Mouse (Mus musculus) ES-Bruce4 (cell line): ENCODE data around the gene Gss. TPM values are rescaled to one million over a fixed set of nuclear protein-coding genes. Genes with fewer than 3 reads are reported as not detected.
A peak's percentile ranks its signal among the peaks of the same experiment; 100 is the strongest.

Source experiments
- H3K27ac ChIP-seq: 2 replicates; pipeline ENCODE4 v1.5.1; 2012; ENCODE audit warnings: low read length, inconsistent platforms; ENCODE audit not compliant: insufficient read depth
- H3K27me3 ChIP-seq: 2 replicates; pipeline ENCODE4 v1.6.1; 2012; ENCODE audit warnings: mild to moderate bottlenecking, low read length, inconsistent platforms; ENCODE audit not compliant: control insufficient read depth, poor library complexity, insufficient read depth, severe bottlenecking
- H3K36me3 ChIP-seq: 2 replicates; pipeline ENCODE4 v1.6.1; 2012; ENCODE audit warnings: inconsistent platforms, mild to moderate bottlenecking, low read length, moderate library complexity; ENCODE audit not compliant: control insufficient read depth, poor library complexity, insufficient read depth, severe bottlenecking
- H3K4me1 ChIP-seq: one replicate; pipeline ENCODE4 v1.8.1; 2011; ENCODE audit warnings: low read length; ENCODE audit not compliant: control insufficient read depth, insufficient read depth
- H3K4me3 ChIP-seq: 2 replicates; pipeline ENCODE4 v1.5.1; 2011; ENCODE audit warnings: low read depth, mild to moderate bottlenecking, low read length
- H3K9ac ChIP-seq: 2 replicates; pipeline ENCODE4 v1.6.1; 2012; ENCODE audit warnings: low read depth, mild to moderate bottlenecking, inconsistent platforms; ENCODE audit not compliant: poor library complexity, severe bottlenecking
- H3K9me3 ChIP-seq: replicated peaks from 2 replicates; pipeline ENCODE4 v1.6.1; 2012; ENCODE audit warnings: mild to moderate bottlenecking, low read length, inconsistent platforms; ENCODE audit not compliant: control insufficient read depth, poor library complexity, insufficient read depth, severe bottlenecking
- CTCF ChIP-seq: IDR thresholded peaks from one replicate; pipeline ENCODE4 v1.8.1; 2011; ENCODE audit warnings: low read depth, low read length
- EP300 ChIP-seq: IDR thresholded peaks from 2 replicates; pipeline ENCODE4 v1.6.1; 2011; ENCODE audit warnings: low read depth, low read length; ENCODE audit not compliant: insufficient read depth
- POLR2A ChIP-seq: IDR thresholded peaks from one replicate; pipeline ENCODE4 v1.8.1; 2011; ENCODE audit warnings: low read length; ENCODE audit not compliant: insufficient read depth
- polyA plus RNA-seq: library from polyadenylated mRNA; stranded (reverse); fragments of >200 nt; gene quantifications from 2 replicates; pipeline ENCODE4 v1.2.4, GENCODE M21; 2011; ENCODE audit warnings: low read depth; ENCODE audit not compliant: missing spikeins, insufficient read depth, insufficient read length

Gene Gss
- polyA plus RNA-seq, 1 experiment, result 14.8 TPM

DNA sequence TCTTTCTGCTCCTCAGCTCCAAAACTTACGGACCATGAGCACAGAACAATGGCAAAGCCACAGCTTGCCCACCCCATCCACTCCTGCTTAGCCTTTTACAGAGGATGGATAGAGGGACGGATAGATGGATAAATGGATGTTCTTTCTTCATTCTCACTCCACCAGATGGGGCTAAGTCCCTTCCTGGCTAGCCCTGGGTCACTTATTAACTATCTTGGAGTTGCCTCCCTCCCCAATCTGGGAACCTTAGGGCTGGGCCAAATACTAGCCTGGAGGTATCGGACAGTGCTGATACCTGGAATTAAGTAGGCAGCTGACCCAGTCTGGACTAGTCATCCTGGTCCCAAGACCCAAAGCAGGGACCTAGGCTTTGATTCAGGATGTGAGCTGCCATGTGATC, 11.1 kb upstream of the Gss start:
- H3K27ac ChIP-seq, result no peak overlapping the region
- H3K27me3 ChIP-seq, result no peaks in the 10 kb centered on the region
- no peaks in the 10 kb centered on the region for H3K9me3 ChIP-seq
- no peak for TF ChIP-seq EP300
- TF ChIP-seq CTCF, result no peak
- TF ChIP-seq POLR2A, result no peak
- no peak overlapping the region for H3K4me3 ChIP-seq
- H3K9ac ChIP-seq, result no peak overlapping the region
- peaks cover 1% of the 10 kb centered on the region for H3K4me1 ChIP-seq
- no peaks in the 10 kb centered on the region for H3K36me3 ChIP-seq

DNA sequence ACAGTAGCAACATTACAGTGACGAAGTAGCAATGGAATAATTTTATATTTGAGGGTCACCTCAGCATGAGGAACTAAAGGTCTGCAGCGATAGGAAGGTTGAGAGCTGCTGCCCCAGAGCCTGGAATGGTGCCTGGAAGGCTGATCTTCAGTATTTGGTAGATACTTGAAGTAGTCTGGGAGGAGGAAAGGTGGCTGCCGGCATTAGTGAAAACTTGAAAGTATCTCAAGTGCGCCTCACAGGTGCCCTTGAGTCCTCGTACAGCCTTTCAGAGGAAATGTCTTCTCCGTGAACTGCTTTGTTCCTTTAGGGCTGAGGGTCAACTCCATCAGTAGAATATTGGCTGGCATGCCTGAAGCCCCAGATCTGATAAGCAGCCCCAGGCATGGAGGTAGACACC, 2.9 kb upstream of the Gss start:
- Histone ChIP-seq H3K36me3 (no peaks in the 10 kb centered on the region), H3K9me3 (no peaks in the 10 kb centered on the region), H3K4me3 (no peak overlapping the region), H3K27me3 (no peaks in the 10 kb centered on the region), H3K9ac (no peak overlapping the region), H3K4me1 (no peaks in the 10 kb centered on the region), H3K27ac (no peak overlapping the region)
- no peak for TF ChIP-seq EP300
- no peak for TF ChIP-seq CTCF
- no peak for TF ChIP-seq POLR2A

DNA sequence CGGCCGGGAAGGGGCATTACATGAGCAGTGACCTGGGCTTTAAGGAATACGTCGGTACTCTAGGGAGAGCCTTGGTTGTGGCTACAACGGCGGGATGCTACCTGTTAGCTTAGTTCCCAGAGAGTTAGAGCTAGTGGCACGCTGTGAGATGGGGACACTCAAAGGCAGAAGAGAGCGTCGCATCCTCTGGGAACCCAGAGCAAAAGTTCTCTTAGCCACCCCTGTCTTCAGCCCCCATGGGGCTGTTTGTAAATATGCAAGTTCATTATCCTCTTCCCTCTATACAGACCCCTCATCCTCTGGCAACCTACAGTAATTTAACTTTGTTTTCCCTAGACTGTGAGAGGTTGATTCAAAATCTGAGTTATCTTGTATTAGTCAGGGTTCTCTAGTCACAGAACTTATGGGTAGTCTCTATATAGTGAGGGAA, 259 bp upstream of the Gss start:
- Histone ChIP-seq H3K4me1 (peaks cover 2% of the 10 kb centered on the region), H3K27me3 (no peaks in the 10 kb centered on the region), H3K36me3 (no peaks in the 10 kb centered on the region), H3K9ac (peak overlapping the region; percentile 40; the same call in 1 of the 2 replicates), H3K27ac (no peak overlapping the region), H3K9me3 (no peaks in the 10 kb centered on the region), H3K4me3 (peak overlapping the region; percentile 83)
- TF ChIP-seq POLR2A, result peak; percentile 44
- TF ChIP-seq CTCF, result no peak

DNA sequence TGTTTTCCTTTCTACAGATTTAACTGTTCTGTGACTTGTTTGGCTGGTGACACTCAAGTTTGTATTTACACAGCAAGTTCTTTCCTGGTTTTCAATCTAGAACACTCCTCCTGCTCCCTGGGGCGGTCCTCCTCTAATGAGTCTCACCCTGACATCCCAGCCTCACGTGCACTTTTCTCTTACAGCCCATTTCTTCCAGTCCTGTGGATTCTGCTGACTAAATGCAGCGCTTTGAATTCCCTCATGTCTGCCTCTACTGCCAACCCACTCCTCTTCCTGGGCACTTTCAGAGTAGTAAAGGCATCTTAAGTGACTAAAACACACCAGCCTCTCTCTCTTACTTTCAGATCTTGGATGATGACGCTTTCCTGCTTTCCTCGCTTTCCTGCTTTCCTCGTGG, 934 bp downstream of the Gss start:
- no peak for TF ChIP-seq CTCF
- TF ChIP-seq EP300, result no peak
- TF ChIP-seq POLR2A, result no peak
- peak overlapping the region; percentile 80 for H3K9ac ChIP-seq
- no peaks in the 10 kb centered on the region for H3K9me3 ChIP-seq
- peaks cover 2% of the 10 kb centered on the region for H3K4me1 ChIP-seq
- no peaks in the 10 kb centered on the region for H3K27me3 ChIP-seq
- no peak overlapping the region for H3K27ac ChIP-seq
- H3K4me3 ChIP-seq, result peak overlapping the region; percentile 84
- no peaks in the 10 kb centered on the region for H3K36me3 ChIP-seq

DNA sequence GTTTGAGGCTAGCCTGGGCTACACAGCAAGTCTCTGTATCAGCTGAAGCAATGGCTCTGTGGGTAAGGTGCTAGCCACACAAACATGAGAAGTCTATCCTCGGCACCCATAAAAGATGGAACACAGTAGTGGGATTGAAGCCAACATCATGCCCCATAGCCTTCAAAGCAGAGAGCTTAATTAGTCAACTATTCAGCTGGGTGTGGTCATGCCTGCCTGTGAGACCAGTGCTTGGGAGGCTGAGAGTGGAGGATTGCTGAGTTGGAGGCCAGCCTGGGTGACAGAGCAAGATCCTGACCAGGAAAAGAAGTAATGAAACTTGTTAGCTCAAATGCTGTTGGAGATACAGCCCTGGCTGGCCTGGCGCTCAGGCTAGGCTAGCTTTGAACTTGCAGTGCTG, 1.7 kb downstream of the Gss start:
- Histone ChIP-seq H3K9me3 (no peaks in the 10 kb centered on the region), H3K36me3 (no peaks in the 10 kb centered on the region), H3K27me3 (no peaks in the 10 kb centered on the region), H3K4me1 (peaks cover 2% of the 10 kb centered on the region), H3K27ac (no peak overlapping the region), H3K4me3 (no peak overlapping the region), H3K9ac (no peak overlapping the region)
- TF ChIP-seq POLR2A (no peak), EP300 (no peak), CTCF (no peak)

DNA sequence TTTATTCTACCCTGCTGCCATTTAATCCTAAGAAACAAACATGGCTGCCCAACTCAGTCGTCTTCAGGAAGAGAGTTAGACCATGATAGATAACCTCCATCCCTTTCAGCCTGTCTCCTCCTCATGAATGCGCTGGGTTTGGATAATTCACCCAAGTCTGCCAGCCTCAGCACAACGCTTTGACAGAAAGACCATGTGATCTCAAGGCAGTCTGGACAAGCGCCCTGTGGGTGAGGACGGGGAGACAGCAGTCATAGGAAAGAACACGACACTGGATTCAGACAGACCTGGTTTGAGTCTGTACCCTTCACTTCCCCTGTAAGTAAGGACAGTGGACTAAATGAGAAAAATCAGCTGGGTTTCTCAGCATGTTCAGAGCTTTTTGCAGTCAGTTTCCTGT, 3.1 kb downstream of the Gss start:
- H3K27me3 ChIP-seq, result no peaks in the 10 kb centered on the region
- peaks cover 2% of the 10 kb centered on the region for H3K4me1 ChIP-seq
- TF ChIP-seq CTCF (no peak), EP300 (no peak), POLR2A (no peak)
- no peak overlapping the region for H3K4me3 ChIP-seq
- H3K9ac ChIP-seq, result no peak overlapping the region
- H3K27ac ChIP-seq, result no peak overlapping the region
- no peaks in the 10 kb centered on the region for H3K9me3 ChIP-seq
- no peaks in the 10 kb centered on the region for H3K36me3 ChIP-seq
